Mouse (Mus musculus) adrenal gland, adult 18-20 months (tissue): Measurements from ENCODE around the gene Itga8. TPM values are rescaled to one million over a fixed set of nuclear protein-coding genes. Genes with fewer than 3 reads are reported as not detected.

Experiments
- DNase-seq, 2 experiments: peaks; one replicate each; pipeline ENCODE4 v3.0.0; 2021 to 2022; ENCODE audit warnings: low spot score in 2 of 2
- total RNA-seq, 2 experiments: library from RNA; stranded (reverse); gene quantifications; 1 replicate in 1 of 2; 2 replicates in 1 of 2; pipeline ENCODE4 v1.2.3; 2021

The Itga8 gene
- total RNA-seq, 2 experiments from 2014 or later = 17.2 to 17.9 TPM

GRCm38 (mm10) chr2:12092203-12092984 is 209.3 kb downstream of the Itga8 start:
- DNase-seq = no peak

GRCm38 (mm10) chr2:12090993-12091392 is 210.7 kb downstream of the Itga8 start:
- no peak for DNase-seq

GRCm38 (mm10) chr2:12085492-12085891 is 216.2 kb downstream of the Itga8 start:
- no peak for DNase-seq

- no peak for DNase-seq
These were observed 217.4 kb downstream of the Itga8 start for GRCm38 (mm10) chr2:12084341-12084740.

GRCm38 (mm10) chr2:12077266-12077891 is 224.3 kb downstream of the Itga8 start:
- DNase-seq = no peak

GRCm38 (mm10) chr2:12065669-12066399 is 235.9 kb downstream of the Itga8 start:
- no peak for DNase-seq

GRCm38 (mm10) chr2:12060034-12060723 is 241.5 kb downstream of the Itga8 start:
- DNase-seq = no peak

Other genes with a start within 250 kb of the Itga8 start
- 10 to 100 TPM; 38.8 to 50.6 TPM for gene Mindy3, start 117.5 kb upstream of the Itga8 start, total RNA-seq